Mouse (Mus musculus) E14TG2a.4 (cell line): Measurements from ENCODE around the gene Rptor.

ENCODE experiments used
- CTCF ChIP-seq: conservative IDR thresholded peaks from 2 replicates; pipeline ENCODE4 v1.5.1; 2014; ENCODE audit warnings: low read length
- NANOG ChIP-seq: IDR thresholded peaks from 2 replicates; pipeline ENCODE4 v1.6.1; 2014; ENCODE audit warnings: borderline replicate concordance, low read length, mixed read lengths
- POU5F1 ChIP-seq: IDR thresholded peaks from 2 replicates; pipeline ENCODE4 v1.6.1; 2014; ENCODE audit warnings: low read length, borderline replicate concordance

DNA sequence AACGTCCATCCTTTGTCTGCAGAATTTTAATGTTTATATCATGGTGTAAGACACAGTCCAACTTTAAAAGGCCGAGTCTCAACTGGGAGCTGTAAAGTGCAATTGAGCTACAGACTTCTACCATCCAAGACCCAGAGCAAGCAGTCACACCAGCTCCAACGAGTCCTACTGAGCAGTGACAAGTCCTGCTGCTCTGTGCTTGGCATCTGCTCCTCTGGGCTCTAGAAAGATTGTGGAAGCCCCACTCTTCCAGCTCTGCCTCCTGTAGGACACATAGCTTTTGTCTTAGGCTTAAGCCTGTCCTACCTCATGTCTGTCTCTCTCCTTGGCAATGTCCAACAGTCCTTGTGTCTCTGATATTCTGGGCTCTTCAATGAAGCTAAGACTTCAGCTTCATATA lies 84.6 kb downstream of the Rptor start:
- no peak for TF ChIP-seq CTCF
- TF ChIP-seq NANOG = no peak
- no peak for TF ChIP-seq POU5F1
